Mouse (Mus musculus) liver, postnatal 0 days (tissue): Measurements from ENCODE around the gene Ttc23. TPM values are rescaled to one million over a fixed set of nuclear protein-coding genes. Genes with fewer than 3 reads are reported as not detected.
A peak's percentile ranks its signal among the peaks of the same experiment; 100 is the strongest.

Experiments used
- ATAC-seq: fragments of 200-750 bp; cut with Nextera tagmentation; 2 replicates; pipeline ENCODE4 v1.8.0; 2017; ENCODE audit warnings: mild to moderate bottlenecking, moderate library complexity
- DNase-seq: peaks from one replicate; pipeline ENCODE4 v3.0.0-alpha.2; 2016
- H3K27ac ChIP-seq: fragments of 300-500 bp; sonication (generic); 2 replicates; pipeline ENCODE4 v1.5.1; 2014; ENCODE audit warnings: antibody characterized with exemption, moderate library complexity, mild to moderate bottlenecking, low read depth
- H3K27me3 ChIP-seq: fragments of 300-500 bp; sonication (generic); 2 replicates; pipeline ENCODE4 v1.6.1; 2014; ENCODE audit warnings: low read length, control low read depth, mixed read lengths; ENCODE audit not compliant: insufficient read depth
- H3K36me3 ChIP-seq: fragments of 300-500 bp; sonication (generic); replicated peaks from 2 replicates; pipeline ENCODE4 v1.6.1; 2014; ENCODE audit warnings: mild to moderate bottlenecking, control low read depth, low read length, moderate library complexity, mixed read lengths; ENCODE audit not compliant: insufficient read depth
- H3K4me1 ChIP-seq: fragments of 300-500 bp; sonication (generic); 2 replicates; pipeline ENCODE4 v1.6.1; 2014; ENCODE audit warnings: antibody characterized with exemption, mild to moderate bottlenecking, control low read depth; ENCODE audit not compliant: insufficient read depth
- H3K4me2 ChIP-seq: fragments of 300-500 bp; sonication (generic); 2 replicates; pipeline ENCODE4 v1.6.1; 2014; ENCODE audit warnings: low read depth, mild to moderate bottlenecking, low read length, moderate library complexity, mixed read lengths
- H3K4me3 ChIP-seq: fragments of 300-500 bp; sonication (generic); 2 replicates; pipeline ENCODE4 v1.5.1; 2014; ENCODE audit warnings: low read depth, low read length
- H3K9ac ChIP-seq: fragments of 300-500 bp; sonication (generic); replicated peaks from 2 replicates; pipeline ENCODE4 v1.6.1; 2014; ENCODE audit warnings: mild to moderate bottlenecking, moderate library complexity
- H3K9me3 ChIP-seq: fragments of 300-500 bp; sonication (generic); 2 replicates; pipeline ENCODE4 v1.6.1; 2016; ENCODE audit warnings: mild to moderate bottlenecking, control low read depth, low read length, mixed read lengths
- CTCF ChIP-seq: sonication (generic); IDR thresholded peaks from 2 replicates; pipeline ENCODE4 v1.5.1; 2016; ENCODE audit warnings: antibody characterized with exemption, low read depth
- EP300 ChIP-seq: IDR thresholded peaks from 2 replicates; pipeline ENCODE4 v1.6.1; 2016; ENCODE audit warnings: antibody characterized with exemption, low read depth, mild to moderate bottlenecking
- WGBS: fragments of 180-500 bp; shearing (Covaris S2); extraction: QIAGEN DNeasy Blood & Tissue Kit; methylation state at CpG from one replicate; pipeline ENCODE4 v1.1.7; 2014; ENCODE audit not compliant: insufficient replicate concordance; 5-methylcytosine and 5-hydroxymethylcytosine counted together
- polyA plus RNA-seq: library from polyadenylated mRNA; unstranded; fragments of >200 nt; fragmentation: Nextera tagmentation; extraction: Ambion mirVana; gene quantifications from 2 replicates; pipeline ENCODE4 v1.2.1, GENCODE M21; 2015

Ttc23 gene
- polyA plus RNA-seq, 1 experiment from 2014 or later = 8.4 TPM

DNA sequence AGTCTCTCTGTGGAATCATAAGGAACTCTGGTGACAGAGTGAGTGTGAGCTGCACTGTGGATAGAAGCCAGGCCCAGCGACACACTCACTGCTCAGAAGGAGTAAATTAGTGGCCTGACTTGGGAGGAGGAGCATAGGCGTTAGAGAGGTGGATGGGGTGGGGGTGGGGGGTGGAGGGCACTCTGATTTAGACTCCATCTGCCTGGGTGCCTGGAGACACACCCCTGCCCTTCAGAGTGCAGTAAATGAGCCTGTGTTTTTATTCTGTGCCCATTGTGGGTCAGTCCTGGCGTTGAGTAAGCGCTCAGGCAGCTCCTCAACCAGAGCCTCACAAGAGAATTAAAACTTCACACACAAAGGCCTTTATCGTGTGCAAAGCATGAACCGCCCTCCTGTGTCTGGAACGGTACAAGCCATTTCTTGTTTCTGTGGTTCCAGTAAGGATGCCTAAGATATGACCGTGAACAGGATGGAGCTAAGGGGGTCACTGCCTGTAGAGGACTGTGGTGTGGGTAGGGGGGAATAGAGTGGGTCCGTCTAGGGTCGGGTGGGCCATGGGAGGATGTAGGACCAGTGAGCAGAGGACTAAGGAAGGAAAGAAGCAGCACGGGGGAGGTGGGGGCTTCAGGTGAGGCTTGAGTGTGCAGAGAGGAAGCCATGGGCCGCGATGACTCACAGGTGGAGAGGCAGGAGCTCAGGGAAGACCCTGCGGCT, 16.9 kb downstream of the Ttc23 start:
- no peak overlapping the region for H3K9ac ChIP-seq
- no peaks in the 10 kb centered on the region for H3K9me3 ChIP-seq
- H3K36me3 ChIP-seq = 0 out of 2 replicates have a peak, but pooled peaks cover 2% of the 10 kb centered on the region
- TF ChIP-seq CTCF (no peak), EP300 (no peak)
- no peak overlapping the region for H3K27ac ChIP-seq
- no peaks in the 10 kb centered on the region for H3K27me3 ChIP-seq
- H3K4me3 ChIP-seq = no peak overlapping the region
- DNase-seq (no peak), ATAC-seq (no peak)
- WGBS = 82% methylated on average over 14 of the region's 14 CpGs
- no peak overlapping the region for H3K4me2 ChIP-seq
- H3K4me1 ChIP-seq = peaks cover 4% of the 10 kb centered on the region; the same call in 1 of the 2 replicates

DNA sequence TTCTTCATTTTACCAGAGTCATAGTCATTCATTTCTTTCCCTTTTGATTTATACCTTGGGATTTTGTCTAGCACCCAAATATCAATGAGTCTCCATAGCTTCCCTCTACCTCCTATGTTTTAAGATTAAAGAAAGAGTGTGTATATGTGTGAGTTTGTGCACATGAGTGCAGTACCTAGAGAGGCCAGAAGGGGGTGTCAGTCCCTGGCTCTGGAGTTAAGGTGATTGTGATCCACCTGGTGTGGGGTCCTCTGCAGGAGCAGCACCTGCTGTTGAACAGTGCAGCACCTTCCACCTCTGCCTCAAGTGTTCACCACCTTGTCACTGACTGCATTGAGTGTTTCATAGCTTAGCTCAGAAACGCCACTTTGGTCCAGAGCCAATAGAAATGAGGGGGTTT, 23.8 kb downstream of the Ttc23 start:
- WGBS = 92% methylated on average over 1 of the region's 1 CpGs
- Histone ChIP-seq H3K36me3 (peaks cover 4% of the 10 kb centered on the region; the same call in 1 of the 2 replicates), H3K27ac (no peak overlapping the region), H3K4me3 (no peak overlapping the region), H3K27me3 (no peaks in the 10 kb centered on the region), H3K9me3 (no peaks in the 10 kb centered on the region), H3K4me1 (no peaks in the 10 kb centered on the region), H3K9ac (no peak overlapping the region), H3K4me2 (no peak overlapping the region)
- ATAC-seq (no peak), DNase-seq (no peak)
- peak; percentile 45 for TF ChIP-seq CTCF
- no peak for TF ChIP-seq EP300

DNA sequence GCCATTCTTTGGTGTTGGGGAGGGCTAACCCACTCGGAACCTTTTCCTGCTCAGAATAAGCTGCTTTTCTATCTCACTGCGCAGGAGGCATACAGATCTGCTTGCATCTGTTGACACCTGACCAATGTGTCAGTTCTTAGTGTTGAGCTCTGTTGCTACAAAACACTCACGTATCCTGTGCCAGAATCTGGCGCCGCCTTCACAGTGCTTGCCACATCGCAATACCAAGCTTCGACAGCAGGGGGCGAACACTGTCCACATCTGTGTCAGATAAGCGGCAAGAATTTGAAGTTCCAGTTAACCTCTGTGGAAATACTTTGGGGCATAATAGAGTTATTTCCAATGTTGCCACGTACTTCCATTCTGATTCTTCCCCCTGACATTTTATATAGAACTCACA, 25.4 kb downstream of the Ttc23 start:
- Histone ChIP-seq H3K9ac (no peak overlapping the region), H3K4me2 (no peak overlapping the region), H3K27me3 (no peaks in the 10 kb centered on the region), H3K27ac (no peak overlapping the region), H3K36me3 (peaks cover 4% of the 10 kb centered on the region; the same call in 1 of the 2 replicates), H3K9me3 (no peaks in the 10 kb centered on the region), H3K4me3 (no peak overlapping the region), H3K4me1 (no peaks in the 10 kb centered on the region)
- ATAC-seq (peak; percentile 73), DNase-seq (peak; percentile 92)
- TF ChIP-seq CTCF = peak; percentile 96
- no peak for TF ChIP-seq EP300
- WGBS = 12% methylated on average over 10 of the region's 10 CpGs

DNA sequence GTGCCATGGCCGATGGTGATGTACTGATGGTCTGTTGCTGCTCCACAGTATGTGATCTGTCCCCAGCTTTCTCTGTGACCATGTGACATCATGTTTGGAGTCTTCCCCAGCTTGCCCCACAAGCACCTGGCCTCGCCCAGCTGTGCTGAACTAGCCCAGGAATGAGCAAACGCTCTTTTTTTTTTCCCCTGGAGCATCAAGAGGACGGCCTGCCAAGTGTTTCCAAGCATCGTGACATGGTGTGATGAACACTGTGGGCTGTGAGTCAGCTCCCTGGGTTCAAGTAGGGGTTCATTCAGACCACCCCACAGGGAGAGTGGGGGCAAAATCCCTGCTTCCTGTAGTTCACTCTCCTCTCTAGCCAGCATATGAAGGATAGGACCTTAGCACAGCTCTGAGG, 26.4 kb downstream of the Ttc23 start:
- ATAC-seq (no peak), DNase-seq (no peak)
- no peaks in the 10 kb centered on the region for H3K27me3 ChIP-seq
- no peaks in the 10 kb centered on the region for H3K9me3 ChIP-seq
- WGBS = 68% methylated on average over 5 of the region's 5 CpGs
- H3K4me2 ChIP-seq = no peak overlapping the region
- no peaks in the 10 kb centered on the region for H3K4me1 ChIP-seq
- no peak overlapping the region for H3K4me3 ChIP-seq
- no peak overlapping the region for H3K9ac ChIP-seq
- H3K36me3 ChIP-seq = peaks cover 4% of the 10 kb centered on the region; the same call in 1 of the 2 replicates
- H3K27ac ChIP-seq = no peak overlapping the region
- no peak for TF ChIP-seq CTCF
- TF ChIP-seq EP300 = no peak

DNA sequence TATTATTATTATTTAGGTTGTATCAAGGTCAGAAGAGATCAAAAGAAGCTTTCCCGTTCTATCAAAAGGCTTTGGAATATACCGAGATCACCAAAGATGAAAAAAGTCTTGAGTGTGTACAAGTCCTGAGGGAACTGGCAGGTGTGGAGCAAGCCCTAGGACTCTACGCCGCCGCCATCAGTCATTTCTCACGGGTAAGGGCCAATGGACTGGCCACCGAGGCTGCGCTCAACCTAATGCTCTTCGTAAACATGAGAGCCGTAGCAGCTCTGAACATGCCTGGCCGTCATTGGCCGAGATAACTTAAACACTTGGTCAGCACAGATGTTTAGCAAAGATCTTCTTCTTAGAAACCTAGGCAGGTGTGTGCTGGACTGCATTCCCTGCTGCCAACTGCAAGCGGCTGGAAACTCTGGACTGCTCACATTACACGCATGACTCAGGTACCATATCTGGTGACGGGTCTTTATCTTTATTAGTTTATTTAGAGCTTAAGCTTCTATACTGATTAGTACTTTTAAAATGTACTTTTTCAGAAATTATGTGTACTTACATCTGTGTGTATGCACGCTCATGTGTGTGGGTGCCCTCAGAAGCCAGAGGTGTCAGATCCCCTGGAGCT, 31.8 kb downstream of the Ttc23 start:
- no peak for ATAC-seq
- WGBS = 85% methylated on average over 16 of the region's 16 CpGs
- no peak for TF ChIP-seq CTCF
- no peak for TF ChIP-seq EP300
- DNase-seq = no peak
- no peaks in the 10 kb centered on the region for H3K4me1 ChIP-seq
- H3K9me3 ChIP-seq = no peaks in the 10 kb centered on the region
- no peaks in the 10 kb centered on the region for H3K27me3 ChIP-seq
- H3K4me2 ChIP-seq = no peak overlapping the region
- no peak overlapping the region for H3K27ac ChIP-seq
- H3K36me3 ChIP-seq = no peaks in the 10 kb centered on the region
- H3K4me3 ChIP-seq = no peak overlapping the region
- H3K9ac ChIP-seq = no peak overlapping the region

DNA sequence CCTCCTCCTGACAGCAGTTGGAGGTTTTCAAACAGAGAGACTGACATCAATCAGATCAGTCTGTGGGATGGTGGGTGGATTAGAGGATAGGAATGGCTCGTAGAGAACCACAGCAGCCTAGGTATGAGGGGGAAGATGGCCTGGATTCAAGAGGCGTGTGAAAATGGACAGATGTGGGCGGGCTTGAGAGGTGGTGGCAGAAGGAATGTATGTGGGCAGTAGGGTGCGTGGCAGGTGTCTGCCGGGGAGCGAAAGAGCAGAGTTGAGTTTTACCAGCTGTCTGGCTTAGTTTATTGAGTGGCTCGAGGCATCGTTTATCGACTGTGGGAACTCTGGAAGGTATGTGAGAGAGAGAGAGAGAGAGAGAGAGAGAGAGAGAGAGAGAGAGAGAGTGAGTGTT, 33.9 kb downstream of the Ttc23 start:
- WGBS = 76% methylated on average over 9 of the region's 9 CpGs
- H3K36me3 ChIP-seq = peaks cover 6% of the 10 kb centered on the region; the same call in 1 of the 2 replicates

More for the DNA sequence above, 33.9 kb downstream of the Ttc23 start:
- H3K4me2 ChIP-seq = no peak overlapping the region
- ATAC-seq (no peak), DNase-seq (no peak)
- no peaks in the 10 kb centered on the region for H3K4me1 ChIP-seq
- H3K27ac ChIP-seq = no peak overlapping the region
- TF ChIP-seq EP300 (no peak), CTCF (no peak)
- no peak overlapping the region for H3K4me3 ChIP-seq
- H3K9me3 ChIP-seq = no peaks in the 10 kb centered on the region
- H3K9ac ChIP-seq = no peak overlapping the region
- no peaks in the 10 kb centered on the region for H3K27me3 ChIP-seq
